16 mouse cellular contexts compared by ENCODE assay signal in the genomic region with DNA sequence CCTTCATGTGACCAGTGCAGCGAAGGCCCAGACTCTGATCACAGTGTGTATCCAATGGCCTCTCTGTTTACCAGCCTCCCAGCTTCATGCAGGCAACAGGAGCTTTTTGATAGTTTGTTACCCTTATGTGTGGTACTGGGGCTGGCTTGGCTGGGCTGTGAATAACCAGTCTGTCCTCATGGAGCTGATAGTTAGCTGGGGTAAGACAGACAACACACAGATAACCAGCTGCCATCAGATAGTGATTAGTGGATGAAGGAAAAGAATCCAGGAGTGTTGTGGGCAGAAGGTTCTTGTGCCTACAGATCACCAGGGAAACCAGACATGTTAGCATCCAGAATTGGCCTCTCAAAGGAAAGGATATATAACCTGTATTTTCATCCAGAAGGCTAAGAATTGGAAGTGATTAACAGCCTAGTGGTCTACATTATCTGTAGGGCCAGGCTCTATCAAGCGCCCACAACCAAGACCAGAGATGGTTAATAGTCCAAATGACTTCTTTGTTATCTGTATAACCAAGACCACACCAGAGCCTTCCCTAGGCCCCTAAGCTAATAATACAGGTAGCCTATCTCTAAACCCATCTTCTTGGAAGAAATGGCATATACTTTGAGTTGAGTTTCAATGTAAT.
"Had no signal": no experiment of that assay in that cellular context is flagged by ENCODE, and none has a peak within 500 bp of the region (broad histone marks: within the 10 kb centered on the region; RNA-seq: fewer than 3 reads in every experiment).

No protein-coding gene starts in this region.

- H3K4me3 ChIP-seq: layer of hippocampus, adult 2 months; lung, embryonic 15.5 days; midbrain, embryonic 10.5 days; midbrain, embryonic 13.5 days; myocyte; neural tube, embryonic 13.5 days had no signal

- H3K4me1 ChIP-seq: lung, embryonic 15.5 days; midbrain, embryonic 10.5 days; midbrain, embryonic 13.5 days; neural tube, embryonic 13.5 days had no signal

- ATAC-seq: intestine, postnatal 0 days; midbrain, embryonic 13.5 days; midbrain, embryonic 16.5 days had no signal

- H3K9me3 ChIP-seq: lung, embryonic 15.5 days; midbrain, embryonic 10.5 days; midbrain, embryonic 13.5 days; neural tube, embryonic 13.5 days had no signal

- H3K27ac ChIP-seq: kidney, postnatal 0 days; layer of hippocampus, adult 2 months; lung, embryonic 15.5 days; midbrain, embryonic 10.5 days; midbrain, embryonic 13.5 days; neural tube, embryonic 13.5 days; stomach, postnatal 0 days had no signal

- H3K9ac ChIP-seq: lung, embryonic 15.5 days; midbrain, embryonic 13.5 days; neural tube, embryonic 13.5 days had no signal

- DNase-seq: kidney, postnatal 25 days; layer of hippocampus, adult 9-11 months; lung, adult 18-20 months; lung, postnatal 14 days; lung, postnatal 4 days; thymus, postnatal 25 days had no signal

- H3K27me3 ChIP-seq: lung, embryonic 15.5 days; midbrain, embryonic 13.5 days; neural tube, embryonic 13.5 days had no signal

- H3K4me2 ChIP-seq: lung, embryonic 15.5 days; midbrain, embryonic 13.5 days; neural tube, embryonic 13.5 days had no signal
